Comparison of ENCODE assay signal across 27 mouse cellular contexts in genomic region chr1:59563581-59563980, GRCm38 (mm10). TPM values are rescaled to one million over a fixed set of nuclear protein-coding genes. Genes with fewer than 3 reads are reported as not detected.
DNase-seq lines count a peak whose midpoint lies in the region; ATAC-seq lines count a peak whose summit lies in the region.
"Had no signal": no experiment of that assay in that cellular context is flagged by ENCODE, and none has a peak within 500 bp of the region (broad histone marks: within the 10 kb centered on the region; RNA-seq: fewer than 3 reads in every experiment).

No protein-coding gene starts in this region.

- no peaks in the 10 kb centered on the region for H3K4me1 ChIP-seq in liver, embryonic 11.5 days (replicated peaks; ENCODE audit: control insufficient read depth, insufficient read depth, low read length)
- H3K4me1 ChIP-seq: forebrain, embryonic 12.5 days had no signal

- intact Hi-C loops in left cerebral cortex, postnatal 36 days (cut with DNase I): no loop called here

- no peak overlapping the region for H3K27ac ChIP-seq in liver, embryonic 11.5 days (ENCODE audit: low read depth, low read length)
- H3K27ac ChIP-seq: embryonic facial prominence, embryonic 13.5 days; embryonic facial prominence, embryonic 15.5 days; forebrain, embryonic 10.5 days; forebrain, embryonic 12.5 days had no signal

- 72% methylated on average over 2 of the region's 2 CpGs for WGBS in liver, embryonic 11.5 days

- no peaks in the 10 kb centered on the region for H3K36me3 ChIP-seq in liver, embryonic 11.5 days (ENCODE audit: control insufficient read depth, insufficient read depth, low read length)
- H3K36me3 ChIP-seq: embryonic facial prominence, embryonic 13.5 days; embryonic facial prominence, embryonic 15.5 days; forebrain, embryonic 10.5 days; forebrain, embryonic 12.5 days; G1E had no signal

- ATAC-seq in liver, embryonic 11.5 days (replicated peaks; ENCODE audit: low FRiP score): no peak
- ATAC-seq in CD4-positive, CD25-positive, alpha-beta regulatory T cell, adult 4 months: peak; percentile 47
- ATAC-seq: activated CD4-positive, CD25-positive, alpha-beta regulatory T cell, adult 4 months; forebrain, embryonic 14.5 days; forebrain, embryonic 16.5 days; Patski had no signal

- no peaks in the 10 kb centered on the region for H3K9me3 ChIP-seq in liver, embryonic 11.5 days (ENCODE audit: control insufficient read depth, low read length)
- H3K9me3 ChIP-seq: embryonic facial prominence, embryonic 15.5 days; forebrain, embryonic 12.5 days had no signal

- H3K27me3 ChIP-seq in liver, embryonic 11.5 days (replicated peaks; ENCODE audit: control insufficient read depth, insufficient read depth, low read length): no peaks in the 10 kb centered on the region; the same call in 1 of the 2 replicates
- H3K27me3 ChIP-seq: embryonic facial prominence, embryonic 13.5 days; embryonic facial prominence, embryonic 15.5 days; forebrain, embryonic 12.5 days; Patski had no signal

- no peak overlapping the region for H3K4me2 ChIP-seq in liver, embryonic 11.5 days
- H3K4me2 ChIP-seq: embryonic facial prominence, embryonic 13.5 days; embryonic facial prominence, embryonic 15.5 days; forebrain, embryonic 12.5 days had no signal

- no peak overlapping the region for H3K4me3 ChIP-seq in liver, embryonic 11.5 days (ENCODE audit: low read depth, low read length)
- H3K4me3 ChIP-seq: embryonic facial prominence, embryonic 13.5 days; embryonic facial prominence, embryonic 15.5 days; erythroblast, embryonic 14.5 days; forebrain, embryonic 10.5 days; forebrain, embryonic 12.5 days had no signal

- no peak overlapping the region for H3K9ac ChIP-seq in liver, embryonic 11.5 days (ENCODE audit: low read depth, low read length)
- H3K9ac ChIP-seq: embryonic facial prominence, embryonic 13.5 days; embryonic facial prominence, embryonic 15.5 days; forebrain, embryonic 12.5 days had no signal

- DNase-seq in liver, embryonic 11.5 days (ENCODE audit: low spot score): peak; percentile 26
- DNase-seq in liver (no peak), A20 (ENCODE audit: low read depth, low spot score) (peak; percentile 72)
- DNase-seq in adrenal gland, adult (ENCODE audit: inconsistent age in 2 of 2, low spot score in 1 of 2): no peak
- no peak for DNase-seq in left cerebral cortex, postnatal 36 days (ENCODE audit: low spot score in 2 of 2)
- DNase-seq: adrenal gland, adult 2 months; adrenal gland, postnatal 10 days; adrenal gland, postnatal 25 days; cerebellum, adult 11 months; cerebellum, adult 18-20 months; cerebellum, adult 8-10 months; cerebellum, adult 9-11 months; cerebellum, postnatal 14 days; cerebellum, postnatal 36 days; embryo, embryonic 11 days had no signal

RNA-seq across cellular contexts. Expression of gene Gm973, which starts 47.5 kb away (rescaled TPM):
- 0.14 and 0.22 TPM in 2 replicates for polyA plus RNA-seq in liver, embryonic 11.5 days (2014; fragmentation: Nextera tagmentation; extraction: Ambion mirVana)
- 1 to 10 TPM; 1.1 to 2.2 TPM for polyA plus RNA-seq in CD4-positive, CD25-positive, alpha-beta regulatory T cell, adult 4 months (2017; shearing (Covaris generic))
- 10 to 100 TPM; 12.2 to 12.5 TPM for total RNA-seq in left cerebral cortex, postnatal 36 days (2021)
- polyA plus RNA-seq: activated CD4-positive, CD25-positive, alpha-beta regulatory T cell, adult 4 months; C2C12; erythroblast, embryonic 14.5 days had no signal

Comparison
In these comparisons a context has a peak if more than half of its experiments do, and no peak if none do; other contexts are left out.
1. DNase-seq: peak in liver, embryonic 11.5 days (single experiment) and A20 (single experiment); none in liver (single experiment), adrenal gland, adult (0 of 2) and left cerebral cortex, postnatal 36 days (0 of 2).